Mouse (Mus musculus) E14TG2a.4 (cell line): ENCODE results near the gene Pogk.

Experiments
- CTCF ChIP-seq: conservative IDR thresholded peaks from 2 replicates; pipeline ENCODE4 v1.5.1; 2014; ENCODE audit warnings: low read length
- NANOG ChIP-seq: IDR thresholded peaks from 2 replicates; pipeline ENCODE4 v1.6.1; 2014; ENCODE audit warnings: borderline replicate concordance, low read length, mixed read lengths
- POU5F1 ChIP-seq: IDR thresholded peaks from 2 replicates; pipeline ENCODE4 v1.6.1; 2014; ENCODE audit warnings: low read length, borderline replicate concordance

GRCm38 (mm10) chr1:166389406-166390125 lies 20.1 kb downstream of the Pogk start:
- TF ChIP-seq CTCF (no peak), POU5F1 (no peak), NANOG (no peak)
